Mouse (Mus musculus) myocyte (in vitro differentiated cells): ENCODE measurements around the gene Rims1.

Experiments
- CEBPB ChIP-seq: IDR thresholded peaks from 2 replicates; pipeline ENCODE4 v1.6.1; 2011; ENCODE audit warnings: mild to moderate bottlenecking, moderate library complexity; ENCODE audit not compliant: poor library complexity, insufficient read depth, severe bottlenecking
- E2F4 ChIP-seq: IDR thresholded peaks from one replicate; pipeline ENCODE4 v1.6.1; 2011; ENCODE audit warnings: mild to moderate bottlenecking, control low read depth, moderate library complexity; ENCODE audit not compliant: insufficient read depth
- MAX ChIP-seq: IDR thresholded peaks from one replicate; pipeline ENCODE4 v1.6.1; 2011; ENCODE audit warnings: low read depth, mild to moderate bottlenecking, control low read depth
- MYOD1 ChIP-seq, 3 experiments: IDR thresholded peaks; one replicate each; pipeline ENCODE4 v1.6.1; 2011; ENCODE audit warnings: control low read depth in 2 of 3, low read depth in 2 of 3, mild to moderate bottlenecking in 2 of 3, moderate library complexity in 1 of 3; ENCODE audit not compliant: insufficient read length in 2 of 3, control insufficient read depth in 1 of 3
- MYOG ChIP-seq, 3 experiments: IDR thresholded peaks; one replicate each; pipeline ENCODE4 v1.6.1; 2011; ENCODE audit warnings: control low read depth in 2 of 3, low read depth in 2 of 3, mild to moderate bottlenecking in 2 of 3; ENCODE audit not compliant: insufficient read length in 2 of 3, control insufficient read depth in 1 of 3, insufficient read depth in 1 of 3
- POLR2A ChIP-seq: IDR thresholded peaks from one replicate; pipeline ENCODE4 v1.6.1; 2011; ENCODE audit warnings: low read depth, mild to moderate bottlenecking, control low read depth, moderate library complexity; ENCODE audit not compliant: insufficient read length
- POLR2AphosphoS2 ChIP-seq: IDR thresholded peaks from one replicate; pipeline ENCODE4 v1.6.1; 2011; ENCODE audit warnings: low read depth, control low read depth; ENCODE audit not compliant: insufficient read length
- REST ChIP-seq: IDR thresholded peaks from one replicate; pipeline ENCODE4 v1.6.1; 2011; ENCODE audit warnings: mild to moderate bottlenecking, control low read depth, moderate library complexity; ENCODE audit not compliant: insufficient read depth, insufficient read length
- SRF ChIP-seq: IDR thresholded peaks from one replicate; pipeline ENCODE4 v1.6.1; 2011; ENCODE audit warnings: low read depth; ENCODE audit not compliant: control insufficient read depth, insufficient read length
- TCF12 ChIP-seq: IDR thresholded peaks from one replicate; pipeline ENCODE4 v1.6.1; 2011; ENCODE audit warnings: mild to moderate bottlenecking, control low read depth; ENCODE audit not compliant: poor library complexity, insufficient read depth, severe bottlenecking
- TCF3 ChIP-seq: IDR thresholded peaks from one replicate; pipeline ENCODE4 v1.6.1; 2011; ENCODE audit warnings: low read depth, control low read depth; ENCODE audit not compliant: insufficient read length
- USF1 ChIP-seq: IDR thresholded peaks from one replicate; pipeline ENCODE4 v1.6.1; 2011; ENCODE audit warnings: low read depth, mild to moderate bottlenecking, control low read depth, moderate library complexity

DNA sequence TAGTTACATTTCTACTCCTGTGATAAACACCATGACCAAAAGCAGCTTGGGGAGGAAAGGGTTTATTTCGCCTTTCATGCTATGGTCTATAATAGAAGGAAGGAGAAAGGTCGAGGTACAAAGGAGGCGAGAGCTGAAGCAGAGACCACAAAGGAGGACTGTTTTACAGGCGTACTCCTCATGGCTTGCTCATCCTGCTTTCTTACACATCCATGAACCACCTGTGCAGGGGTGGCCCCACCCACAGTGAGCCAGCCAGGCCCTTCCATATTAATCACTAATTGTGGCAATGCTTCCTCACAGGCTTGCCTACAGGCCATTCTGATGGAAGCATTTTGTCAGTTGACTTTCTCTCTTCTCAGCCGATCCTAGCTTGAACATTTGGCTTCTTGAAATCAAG is 8.7 kb downstream of the Rims1 start:
- no peak for TF ChIP-seq TCF3
- TF ChIP-seq POLR2A: no peak
- TF ChIP-seq POLR2AphosphoS2: no peak
- TF ChIP-seq USF1: no peak
- no peak for TF ChIP-seq MAX
- TF ChIP-seq MYOG (IDR thresholded peaks at IDR 0.05; ENCODE audit: control insufficient read depth in 1 of 3, insufficient read depth in 1 of 3, insufficient read length in 2 of 3, low read depth in 2 of 3): no peak
- TF ChIP-seq MYOD1 (IDR thresholded peaks at IDR 0.05; ENCODE audit: control insufficient read depth in 1 of 3, insufficient read length in 2 of 3, low read depth in 2 of 3): no peak
- no peak for TF ChIP-seq CEBPB
- TF ChIP-seq TCF12: no peak
- TF ChIP-seq SRF: no peak
- TF ChIP-seq E2F4: no peak
- TF ChIP-seq REST: no peak
